Mouse (Mus musculus) MEL (cell line): ENCODE data around the gene Xrcc3.

Experiments
- CHD1 ChIP-seq: IDR thresholded peaks from 2 replicates; pipeline ENCODE4 v1.6.1; 2012; ENCODE audit warnings: low read depth, mild to moderate bottlenecking, inconsistent platforms, low read length, improper control_type of control experiment
- CHD2 ChIP-seq: IDR thresholded peaks from 2 replicates; pipeline ENCODE4 v1.6.1; 2011; ENCODE audit warnings: low read length, improper control_type of control experiment
- CTCF ChIP-seq, 3 experiments: IDR thresholded peaks in 2 of 3; conservative IDR thresholded peaks in 1 of 3; 2 replicates each; pipeline ENCODE4 v1.5.1; 2011 to 2012; ENCODE audit warnings: low read length in 3 of 3, low read depth in 2 of 3, mild to moderate bottlenecking in 2 of 3, improper control_type of control experiment in 1 of 3, inconsistent platforms in 1 of 3, mixed read lengths in 1 of 3, moderate library complexity in 1 of 3; ENCODE audit not compliant: control insufficient read depth in 1 of 3, insufficient read depth in 1 of 3, poor library complexity in 1 of 3, severe bottlenecking in 1 of 3
- GATA1 ChIP-seq: IDR thresholded peaks from 2 replicates; pipeline ENCODE4 v1.6.1; 2011; ENCODE audit warnings: low read depth, low read length, improper control_type of control experiment
- HCFC1 ChIP-seq: IDR thresholded peaks from 2 replicates; pipeline ENCODE4 v1.6.1; 2012; ENCODE audit warnings: low read depth, mild to moderate bottlenecking, inconsistent platforms, low read length, improper control_type of control experiment, moderate library complexity
- MAFK ChIP-seq: IDR thresholded peaks from 2 replicates; pipeline ENCODE4 v1.6.1; 2011; ENCODE audit warnings: low read depth, mild to moderate bottlenecking, low read length, improper control_type of control experiment, borderline replicate concordance
- MXI1 ChIP-seq: IDR thresholded peaks from 2 replicates; pipeline ENCODE4 v1.6.1; 2011; ENCODE audit warnings: mild to moderate bottlenecking, low read depth, low read length, improper control_type of control experiment
- POLR2A ChIP-seq, 2 experiments: IDR thresholded peaks; 2 replicates each; pipeline ENCODE4 v1.6.1; 2011 to 2012; ENCODE audit warnings: low read length in 2 of 2, mild to moderate bottlenecking in 2 of 2, control low read depth in 1 of 2, improper control_type of control experiment in 1 of 2, low read depth in 1 of 2, moderate library complexity in 1 of 2; ENCODE audit not compliant: control insufficient read depth in 1 of 2, insufficient read depth in 1 of 2, poor library complexity in 1 of 2
- POLR2AphosphoS5 ChIP-seq: IDR thresholded peaks from 2 replicates; pipeline ENCODE4 v1.6.1; 2012; ENCODE audit warnings: low read depth, borderline replicate concordance, mild to moderate bottlenecking, inconsistent platforms, low read length, moderate library complexity, mixed read lengths
- RCOR1 ChIP-seq: IDR thresholded peaks from 2 replicates; pipeline ENCODE4 v1.6.1; 2012; ENCODE audit warnings: low read depth, mild to moderate bottlenecking, inconsistent platforms, low read length, improper control_type of control experiment
- SIN3A ChIP-seq: IDR thresholded peaks from 2 replicates; pipeline ENCODE4 v1.6.1; 2012; ENCODE audit warnings: low read length, improper control_type of control experiment, inconsistent platforms
- TAL1 ChIP-seq: IDR thresholded peaks from 2 replicates; pipeline ENCODE4 v1.6.1; 2012; ENCODE audit warnings: mild to moderate bottlenecking, inconsistent platforms, low read length, moderate library complexity, mixed read lengths
- USF1 ChIP-seq: IDR thresholded peaks from 2 replicates; pipeline ENCODE4 v1.6.1; 2014; ENCODE audit warnings: low read depth, mild to moderate bottlenecking, inconsistent platforms, low read length, improper control_type of control experiment, moderate library complexity

GRCm38 (mm10) chr12:111794526-111795179 is 19.0 kb downstream of the Xrcc3 start:
- TF ChIP-seq CTCF (IDR thresholded peaks at IDR 0.05 in 2 of 3, conservative IDR thresholded peaks at IDR 0.05 in 1 of 3; ENCODE audit: control insufficient read depth in 1 of 3, insufficient read depth in 1 of 3, low read depth in 2 of 3, low read length in 3 of 3, poor library complexity in 1 of 3, severe bottlenecking in 1 of 3) (no peak), USF1 (no peak), MAFK (no peak), RCOR1 (no peak), CHD2 (no peak), POLR2A (IDR thresholded peaks at IDR 0.05; ENCODE audit: control insufficient read depth in 1 of 2, insufficient read depth in 1 of 2, low read depth in 1 of 2, low read length in 2 of 2, poor library complexity in 1 of 2) (no peak), POLR2AphosphoS5 (no peak), MXI1 (no peak), CHD1 (no peak), SIN3A (no peak), GATA1 (no peak), HCFC1 (no peak), TAL1 (no peak)
